Mouse (Mus musculus): ENCODE results near the gene Rgp1. TPM values are rescaled to one million over a fixed set of nuclear protein-coding genes. Genes with fewer than 3 reads are reported as not detected.
A peak's percentile ranks its signal among the peaks of the same experiment; 100 is the strongest.
"Not testable (repeated sequence)": the region's sequence is repeated elsewhere in the genome, so short reads cannot be mapped to it uniquely, and the experiment has no call there.

Rgp1 gene
- polyA plus RNA-seq, 1 experiment from 2014 or later: 21.1 TPM

GRCm38 (mm10) chr4:43593453-43593852 lies 14.9 kb downstream of the Rgp1 start:
- no peak for DNase-seq (ENCODE audit: low spot score)

GRCm38 (mm10) chr4:43596597-43596996 lies 18.1 kb downstream of the Rgp1 start:
- DNase-seq (ENCODE audit: low spot score): not testable (repeated sequence)

GRCm38 (mm10) chr4:43598200-43598599 lies 19.7 kb downstream of the Rgp1 start:
- DNase-seq (ENCODE audit: low spot score): no peak

- no peak for DNase-seq (ENCODE audit: low spot score)
Measured at GRCm38 (mm10) chr4:43598650-43599380, 20.3 kb downstream of the Rgp1 start.

DNA sequence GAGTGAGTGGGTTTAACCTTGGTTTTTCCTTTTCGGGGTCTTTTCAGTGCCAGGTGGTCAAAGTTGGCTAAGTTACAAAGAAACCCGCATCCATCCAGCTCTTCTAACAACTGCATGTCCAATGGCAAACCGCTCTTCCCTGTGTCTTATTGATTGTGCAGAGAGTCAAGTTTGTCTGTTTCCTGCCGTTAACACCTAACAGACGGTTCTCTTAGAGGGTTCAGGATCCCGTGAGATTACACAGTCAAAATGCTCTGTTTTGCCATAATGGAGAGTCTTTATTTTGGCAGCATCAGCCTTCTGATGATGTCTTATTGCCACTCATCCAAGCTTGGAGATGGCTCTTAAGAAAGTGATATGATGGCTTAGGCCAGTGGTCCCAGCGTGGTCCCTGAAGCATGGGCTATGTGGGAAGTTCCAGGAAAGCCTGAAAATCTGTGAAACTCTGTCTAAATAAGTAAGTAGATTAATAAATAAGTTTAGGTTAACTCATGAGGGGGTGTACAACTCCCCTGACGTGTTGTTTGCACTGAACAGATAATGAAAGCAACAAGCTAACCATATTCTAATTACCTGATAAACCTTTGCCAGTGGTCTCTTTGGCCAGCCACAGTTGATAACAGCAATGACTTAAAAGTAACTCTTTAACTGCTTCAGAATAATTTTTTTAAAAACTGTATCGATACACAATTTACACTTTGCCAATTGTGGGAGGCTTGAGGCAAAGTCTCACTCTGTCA lies 21.9 kb downstream of the Rgp1 start:
- no peak for DNase-seq (ENCODE audit: low spot score)

- DNase-seq (ENCODE audit: low spot score): no peak
Measured at GRCm38 (mm10) chr4:43604099-43604498, 25.6 kb downstream of the Rgp1 start.

DNA sequence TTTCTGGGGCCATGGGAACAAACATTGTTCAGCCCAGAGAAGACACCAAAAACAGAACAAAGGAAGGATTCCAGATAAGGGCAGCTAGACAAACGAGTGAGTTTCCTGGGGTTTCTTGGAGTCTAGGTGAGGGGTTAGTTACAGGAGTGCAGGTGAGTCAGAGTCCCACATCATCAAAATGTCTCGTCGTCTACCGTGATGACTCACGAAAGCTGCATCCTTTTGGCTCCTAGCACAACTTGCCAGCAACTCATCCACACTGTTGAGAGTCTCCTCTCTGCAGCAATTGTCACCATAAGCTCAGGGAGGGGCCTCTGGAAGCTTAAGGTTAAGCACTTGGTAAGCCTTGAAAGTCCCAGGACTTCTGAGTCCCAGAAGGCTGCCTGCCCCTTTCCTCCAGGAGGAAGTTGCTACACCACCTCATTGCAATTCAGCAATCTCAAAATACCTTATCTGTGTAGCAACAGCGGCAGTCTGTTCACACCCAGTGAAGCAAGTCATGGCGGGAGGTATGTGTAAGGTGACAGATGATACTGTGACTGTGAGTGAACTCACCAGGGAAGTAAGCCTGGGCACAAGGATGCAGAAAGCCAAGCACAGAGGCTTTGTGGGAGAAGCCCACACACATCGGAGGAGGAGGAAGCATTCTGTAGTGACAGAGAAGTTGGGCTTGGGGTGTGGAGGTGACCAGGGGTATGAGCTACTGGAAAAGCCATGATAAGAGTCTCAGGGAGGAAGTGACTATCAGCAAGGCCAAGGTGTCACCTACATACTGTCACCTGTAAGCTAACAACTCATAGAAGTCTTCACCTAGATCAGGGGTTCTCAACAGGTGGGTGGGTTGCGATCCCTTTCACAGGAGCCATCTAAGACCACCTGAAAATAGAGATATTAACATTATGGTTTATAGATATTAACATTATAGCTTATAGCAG lies 26.5 kb downstream of the Rgp1 start:
- no peak for DNase-seq (ENCODE audit: low spot score)

DNA sequence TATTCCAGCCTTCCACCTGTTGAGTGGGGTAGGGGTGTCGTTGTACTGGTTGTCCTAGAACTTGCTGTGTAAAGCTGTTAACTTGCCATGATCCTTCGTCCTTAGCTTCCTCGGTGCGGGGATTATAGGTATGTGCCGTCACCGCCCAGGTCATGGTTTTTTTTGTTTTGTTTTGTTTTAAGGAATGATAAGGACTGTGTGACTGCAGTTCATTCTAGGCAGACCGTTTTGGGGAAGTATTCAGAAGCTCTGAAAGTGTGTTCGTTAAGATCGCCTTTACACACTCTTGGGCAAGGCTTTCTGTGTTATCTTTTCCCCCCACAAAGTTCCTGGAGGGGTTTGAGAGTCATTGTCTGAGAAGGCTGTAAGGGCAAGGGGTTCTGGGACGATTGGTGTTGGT lies 34.0 kb downstream of the Rgp1 start:
- DNase-seq (ENCODE audit: low spot score): no peak

DNA sequence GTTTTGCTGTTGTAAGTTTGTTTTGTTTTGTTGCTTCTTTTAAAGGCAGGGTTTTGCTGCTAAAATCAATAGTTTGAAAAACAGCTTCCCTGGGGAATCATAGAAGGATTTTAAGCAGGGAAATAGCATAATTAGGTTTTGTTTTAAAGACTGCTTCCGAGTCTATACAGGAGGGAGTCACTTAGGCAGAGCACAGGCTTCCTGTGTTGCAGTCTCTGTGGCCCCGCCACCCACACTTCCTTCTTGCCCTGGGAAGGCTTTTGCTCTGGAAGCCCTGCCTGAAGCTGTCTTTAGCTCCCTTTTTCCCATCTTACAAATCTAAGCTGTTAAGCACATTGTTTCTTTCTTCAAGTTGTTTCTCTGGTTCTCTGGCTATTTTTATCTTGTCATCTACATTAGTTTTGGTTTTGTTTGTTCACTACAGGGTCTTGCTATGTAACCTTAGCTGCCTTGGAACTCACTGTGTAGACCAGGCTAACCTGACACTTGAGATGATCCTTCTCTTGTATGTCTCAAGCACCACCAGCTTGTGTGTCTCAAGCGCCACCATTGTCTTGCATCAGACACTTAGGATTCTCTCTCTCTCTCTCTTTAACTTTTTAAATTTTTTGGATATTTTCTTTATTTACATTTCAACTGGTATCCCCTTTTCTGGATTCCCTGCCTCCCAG lies 34.7 kb downstream of the Rgp1 start:
- DNase-seq (ENCODE audit: low spot score): no peak

GRCm38 (mm10) chr4:43620146-43620778 lies 41.7 kb downstream of the Rgp1 start:
- no peak for DNase-seq (ENCODE audit: low spot score)

GRCm38 (mm10) chr4:43629106-43629817 lies 50.7 kb downstream of the Rgp1 start:
- no peak for DNase-seq (ENCODE audit: low spot score)

DNA sequence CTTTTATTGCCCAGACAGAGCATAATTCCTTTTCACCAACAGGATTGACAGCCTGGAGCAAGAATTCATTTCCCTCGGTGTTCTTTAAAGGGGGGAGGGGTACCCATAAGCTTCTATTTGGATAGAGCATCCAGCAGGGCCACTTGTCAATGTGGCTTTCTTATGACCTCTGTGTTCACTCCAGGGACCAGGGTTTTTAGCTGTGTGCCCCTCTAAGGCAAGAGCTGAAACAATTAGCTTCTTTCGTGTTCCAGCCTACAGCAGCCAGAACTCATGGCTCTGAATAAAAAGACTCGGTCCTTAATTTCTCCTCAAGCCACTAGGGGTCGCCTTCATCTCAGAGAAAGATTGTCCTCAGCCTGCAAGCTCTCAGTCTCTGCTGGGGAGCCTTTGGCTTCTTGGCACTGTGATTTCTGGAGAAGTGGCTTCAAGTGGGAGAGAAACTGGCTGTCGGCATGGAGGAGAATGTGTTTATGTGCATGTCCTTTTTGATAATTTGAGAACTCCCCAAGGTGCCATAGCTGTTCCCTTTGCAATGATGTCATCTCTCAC lies 51.6 kb downstream of the Rgp1 start:
- peak; percentile 74 for DNase-seq (ENCODE audit: low spot score)

- no peak for DNase-seq (ENCODE audit: low spot score)
Measured at GRCm38 (mm10) chr4:43630671-43631045, 52.1 kb downstream of the Rgp1 start.

GRCm38 (mm10) chr4:43631046-43631955 lies 52.8 kb downstream of the Rgp1 start, which contains the start of gene Npr2:
Gene Npr2, plus strand, starts transcription at chr4:43631935.
- DNase-seq (ENCODE audit: low spot score): no peak

DNA sequence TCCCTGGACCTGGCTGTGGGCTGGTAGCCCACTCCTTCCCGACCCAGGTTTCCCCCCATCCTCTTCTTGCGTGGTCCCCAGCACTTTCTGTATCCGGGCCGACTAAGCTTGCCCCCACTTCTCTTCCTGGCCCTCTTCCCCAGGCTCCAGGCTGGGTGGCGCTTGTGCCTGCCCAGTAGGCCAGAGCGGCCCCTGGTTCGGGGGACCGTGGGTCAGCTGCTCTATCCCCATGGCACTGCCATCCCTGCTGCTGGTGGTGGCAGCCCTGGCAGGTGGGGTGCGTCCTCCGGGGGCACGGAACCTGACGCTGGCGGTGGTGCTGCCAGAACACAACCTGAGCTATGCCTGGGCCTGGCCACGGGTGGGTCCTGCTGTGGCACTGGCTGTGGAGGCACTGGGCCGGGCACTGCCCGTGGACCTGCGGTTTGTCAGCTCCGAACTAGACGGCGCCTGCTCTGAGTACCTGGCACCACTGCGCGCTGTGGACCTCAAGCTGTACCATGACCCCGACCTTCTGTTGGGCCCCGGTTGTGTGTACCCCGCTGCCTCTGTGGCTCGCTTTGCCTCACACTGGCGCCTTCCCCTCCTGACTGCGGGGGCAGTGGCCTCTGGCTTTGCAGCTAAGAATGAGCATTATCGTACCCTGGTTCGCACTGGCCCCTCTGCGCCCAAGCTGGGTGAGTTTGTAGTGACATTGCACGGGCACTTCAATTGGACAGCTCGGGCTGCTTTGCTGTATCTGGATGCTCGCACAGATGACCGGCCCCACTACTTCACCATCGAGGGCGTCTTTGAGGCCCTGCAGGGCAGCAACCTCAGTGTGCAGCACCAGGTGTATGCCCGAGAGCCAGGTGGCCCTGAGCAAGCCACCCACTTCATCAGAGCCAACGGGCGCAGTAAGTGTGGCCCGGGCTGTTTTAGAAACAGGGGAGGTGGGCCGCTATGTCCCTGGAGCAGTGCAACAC lies 53.7 kb downstream of the Rgp1 start:
- no peak for DNase-seq (ENCODE audit: low spot score)

- DNase-seq (ENCODE audit: low spot score): no peak
Measured at GRCm38 (mm10) chr4:43633296-43633695, 54.8 kb downstream of the Rgp1 start.

GRCm38 (mm10) chr4:43633736-43634135 lies 55.2 kb downstream of the Rgp1 start:
- DNase-seq (ENCODE audit: low spot score): no peak

Data from thymus, postnatal 0 days (tissue).